Mouse (Mus musculus): Measurements from ENCODE around the gene Slc38a3. TPM values are rescaled to one million over a fixed set of nuclear protein-coding genes. Genes with fewer than 3 reads are reported as not detected.

Gene Slc38a3
- polyA plus RNA-seq, 1 experiment from 2014 or later = 7.0 TPM

DNA sequence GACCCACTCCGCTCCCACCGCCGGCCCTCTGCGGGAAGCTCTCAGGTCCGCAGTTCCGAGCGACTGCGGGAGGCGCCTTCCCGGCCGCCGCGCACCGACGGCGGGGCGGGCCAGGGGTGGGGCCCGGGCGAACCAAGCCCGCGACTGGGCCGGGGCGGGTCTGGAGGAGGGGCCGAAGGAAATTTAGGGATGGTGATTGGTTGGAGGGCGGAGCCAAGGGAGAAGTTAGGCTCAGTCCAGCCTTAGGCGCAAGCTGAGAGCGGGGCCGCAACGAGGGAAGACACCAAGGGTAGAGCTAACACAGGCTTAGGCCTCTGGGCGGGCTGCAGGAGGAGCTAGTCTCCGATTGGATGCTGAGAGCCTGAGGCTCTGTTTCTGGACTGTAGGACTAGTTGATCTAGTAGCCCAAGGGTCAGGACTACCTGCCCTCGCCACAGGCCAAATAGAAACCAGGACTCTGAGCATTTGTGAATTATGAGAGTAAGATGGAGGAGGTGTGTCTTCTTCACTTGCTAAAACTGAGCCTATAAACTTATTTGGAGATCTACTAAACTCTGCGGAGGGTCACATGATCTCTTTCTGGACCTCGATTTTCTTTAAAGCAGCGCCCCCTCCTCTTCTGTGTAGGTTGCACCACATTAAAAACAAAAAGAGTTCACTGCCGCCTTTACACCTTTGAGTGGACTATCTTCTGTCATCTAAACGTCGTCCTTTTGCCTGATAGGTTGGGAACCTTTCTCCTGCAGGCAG, 33.9 kb downstream of the Slc38a3 start, which contains the start of gene Gnai2:
TSS of gene Gnai2 (minus strand) at position 89 of the 750 bp plus-strand sequence.
- Histone ChIP-seq H3K27ac (replicated peaks; ENCODE audit: low read depth, low read length) (peak within 1 kb of the TSS; percentile 87), H3K4me1 (ENCODE audit: control insufficient read depth, insufficient read depth, low read length) (peaks cover 18% of the 10 kb centered on the region), H3K4me3 (ENCODE audit: low read depth, low read length) (peak within 1 kb of the TSS; percentile 89), H3K4me2 (ENCODE audit: low read depth, low read length) (peak within 1 kb of the TSS; percentile 97), H3K36me3 (replicated peaks; ENCODE audit: control insufficient read depth, insufficient read depth, low read depth, low read length) (no peaks in the 10 kb centered on the region), H3K27me3 (ENCODE audit: control insufficient read depth, insufficient read depth, low read length) (no peaks in the 10 kb centered on the region), H3K9ac (replicated peaks; ENCODE audit: low read length) (peak within 1 kb of the TSS; percentile 90), H3K9me3 (replicated peaks; ENCODE audit: control insufficient read depth, low read length) (no peaks in the 10 kb centered on the region)
- 3% methylated on average over 36 of the region's 38 CpGs for WGBS
- DNase-seq (ENCODE audit: low spot score) (peak; percentile 98), ATAC-seq (replicated peaks; ENCODE audit: insufficient number of reproducible peaks, low FRiP score, low TSS enrichment, low read depth) (peak; percentile 94)

DNA sequence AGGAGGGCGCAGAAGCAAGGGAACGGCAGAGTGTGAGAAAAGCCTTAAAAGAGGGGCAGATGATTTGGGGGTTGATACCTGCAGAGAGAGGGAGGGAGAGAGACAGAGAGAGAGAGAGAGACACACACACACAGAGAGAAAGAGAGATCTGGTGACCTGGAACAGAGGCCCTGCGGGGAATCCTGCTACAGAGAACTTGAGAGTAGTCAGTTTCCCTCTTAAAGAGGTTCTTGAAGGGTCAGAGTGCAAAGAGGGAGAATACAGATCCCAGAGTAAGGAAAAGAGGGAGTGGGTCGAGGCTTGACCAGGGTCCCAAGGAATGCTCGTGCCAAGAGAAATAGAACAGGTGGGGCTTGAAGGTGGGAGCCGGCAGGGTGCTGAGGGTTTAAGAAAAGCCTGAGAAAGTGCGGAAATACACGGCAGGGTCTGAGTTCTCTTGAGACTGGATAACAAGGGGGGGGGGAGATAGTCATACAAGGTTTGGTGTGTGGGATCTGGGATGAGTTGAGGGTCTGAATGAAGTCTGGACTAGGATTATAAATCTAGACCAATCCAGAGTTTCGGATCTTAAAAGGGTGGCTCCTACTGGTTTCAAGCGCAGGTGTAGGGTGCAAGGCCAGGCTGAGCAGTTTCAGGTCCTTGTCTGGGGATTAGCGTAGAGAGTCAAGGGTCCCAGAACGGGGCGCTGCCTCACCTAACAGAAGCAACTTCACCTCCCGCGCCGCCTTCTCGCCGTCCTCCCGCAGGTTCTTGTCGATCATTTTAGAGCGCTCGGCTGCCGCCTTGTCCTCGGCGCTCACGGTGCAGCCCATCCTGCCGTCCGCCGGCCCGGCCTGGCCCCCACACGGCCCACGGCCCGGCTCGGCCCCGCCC, 34.7 kb downstream of the Slc38a3 start:
- Histone ChIP-seq H3K36me3 (replicated peaks; ENCODE audit: control insufficient read depth, insufficient read depth, low read depth, low read length) (no peaks in the 10 kb centered on the region), H3K9ac (replicated peaks; ENCODE audit: low read length) (peak overlapping the region; percentile 90), H3K4me3 (ENCODE audit: low read depth, low read length) (peak overlapping the region; percentile 89), H3K4me1 (ENCODE audit: control insufficient read depth, insufficient read depth, low read length) (peaks cover 26% of the 10 kb centered on the region), H3K9me3 (replicated peaks; ENCODE audit: control insufficient read depth, low read length) (no peaks in the 10 kb centered on the region), H3K4me2 (ENCODE audit: low read depth, low read length) (peak overlapping the region; percentile 97), H3K27ac (replicated peaks; ENCODE audit: low read depth, low read length) (peak overlapping the region; percentile 87), H3K27me3 (ENCODE audit: control insufficient read depth, insufficient read depth, low read length) (no peaks in the 10 kb centered on the region)
- 0 out of 2 replicates have a peak, but pooled peaks have one; percentile 4 for ATAC-seq (replicated peaks; ENCODE audit: insufficient number of reproducible peaks, low FRiP score, low TSS enrichment, low read depth)
- no peak for DNase-seq (ENCODE audit: low spot score)
- 1% methylated on average over 34 of the region's 35 CpGs for WGBS

DNA sequence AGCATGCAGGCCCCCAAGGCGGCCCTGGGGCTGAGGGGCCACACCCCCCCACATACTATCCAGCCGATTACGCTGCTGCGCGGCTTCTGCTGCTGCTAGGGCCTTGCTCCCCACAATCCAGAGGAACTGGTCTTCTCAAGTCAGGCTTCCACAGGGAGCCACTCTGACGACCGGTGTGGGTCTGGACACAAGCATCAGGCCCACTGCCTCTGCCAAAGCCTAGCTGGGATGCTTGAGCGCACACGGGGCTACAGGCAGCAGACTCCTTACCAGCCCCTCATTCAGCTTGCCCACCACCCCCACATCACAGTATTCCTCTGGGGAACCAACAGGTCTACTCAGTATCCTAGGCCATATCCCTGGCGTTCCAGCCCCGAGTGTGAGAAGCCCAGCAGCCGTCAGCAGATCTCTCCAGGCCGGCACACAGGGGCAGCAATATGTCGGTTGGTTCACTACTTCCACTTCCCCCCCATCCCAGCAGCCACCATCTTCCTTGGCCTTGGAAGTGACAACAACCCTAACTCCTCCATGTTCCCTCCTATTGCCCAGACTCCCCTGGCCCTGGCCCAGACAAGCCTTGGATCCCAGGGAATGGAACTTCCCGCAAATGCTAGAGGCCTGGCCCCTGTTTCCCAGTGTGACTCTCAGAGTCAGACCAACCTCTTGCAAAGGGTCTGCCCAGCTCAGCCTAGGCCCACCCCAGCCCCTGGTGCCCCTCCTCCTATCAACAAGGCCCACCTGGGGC, 35.5 kb downstream of the Slc38a3 start:
- peak overlapping the region; percentile 89 for H3K4me3 ChIP-seq (ENCODE audit: low read depth, low read length)
- H3K9me3 ChIP-seq (replicated peaks; ENCODE audit: control insufficient read depth, low read length) = no peaks in the 10 kb centered on the region
- ATAC-seq (replicated peaks; ENCODE audit: insufficient number of reproducible peaks, low FRiP score, low TSS enrichment, low read depth) (no peak), DNase-seq (ENCODE audit: low spot score) (no peak)
- H3K4me1 ChIP-seq (ENCODE audit: control insufficient read depth, insufficient read depth, low read length) = peaks cover 31% of the 10 kb centered on the region
- no peaks in the 10 kb centered on the region for H3K36me3 ChIP-seq (replicated peaks; ENCODE audit: control insufficient read depth, insufficient read depth, low read depth, low read length)
- H3K4me2 ChIP-seq (ENCODE audit: low read depth, low read length) = peak overlapping the region; percentile 97
- peak overlapping the region; percentile 87 for H3K27ac ChIP-seq (replicated peaks; ENCODE audit: low read depth, low read length)
- peak overlapping the region; percentile 90 for H3K9ac ChIP-seq (replicated peaks; ENCODE audit: low read length)
- WGBS = 1% methylated on average over 15 of the region's 15 CpGs
- no peaks in the 10 kb centered on the region for H3K27me3 ChIP-seq (ENCODE audit: control insufficient read depth, insufficient read depth, low read length)

DNA sequence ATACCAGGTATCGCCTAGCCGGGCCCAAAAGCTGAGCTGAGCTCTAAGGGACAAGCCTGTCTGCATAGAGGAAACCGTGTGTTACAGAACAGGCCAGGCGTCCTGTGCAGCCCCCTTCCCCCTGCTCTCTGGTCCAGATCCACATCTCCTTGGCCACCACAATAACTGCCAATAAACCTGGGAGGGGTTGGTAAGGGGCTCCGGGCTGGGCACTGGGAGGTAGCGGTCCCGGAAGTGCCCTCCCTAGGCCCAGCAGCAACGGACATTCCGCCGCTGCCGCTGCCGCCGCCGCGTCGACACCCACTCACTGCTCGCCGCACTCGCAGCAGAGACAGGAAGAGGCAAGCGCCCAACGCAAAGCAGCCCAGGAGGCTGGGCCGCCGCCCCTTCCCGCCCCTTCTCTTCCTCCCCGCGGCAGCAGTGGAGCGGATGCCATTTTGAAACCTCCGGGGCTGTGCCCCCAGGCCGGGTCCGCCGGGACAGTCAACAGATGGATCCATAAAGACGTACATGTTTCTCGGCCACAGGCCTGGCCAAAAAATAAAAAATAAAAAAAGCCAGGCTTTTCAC, 36.2 kb downstream of the Slc38a3 start:
- Histone ChIP-seq H3K4me1 (ENCODE audit: control insufficient read depth, insufficient read depth, low read length) (peaks cover 33% of the 10 kb centered on the region), H3K4me3 (ENCODE audit: low read depth, low read length) (peak overlapping the region; percentile 89), H3K9me3 (replicated peaks; ENCODE audit: control insufficient read depth, low read length) (no peaks in the 10 kb centered on the region), H3K27me3 (ENCODE audit: control insufficient read depth, insufficient read depth, low read length) (no peaks in the 10 kb centered on the region), H3K27ac (replicated peaks; ENCODE audit: low read depth, low read length) (peak overlapping the region; percentile 87), H3K9ac (replicated peaks; ENCODE audit: low read length) (peak overlapping the region; percentile 90), H3K4me2 (ENCODE audit: low read depth, low read length) (peak overlapping the region; percentile 97), H3K36me3 (replicated peaks; ENCODE audit: control insufficient read depth, insufficient read depth, low read depth, low read length) (no peaks in the 10 kb centered on the region)
- ATAC-seq (replicated peaks; ENCODE audit: insufficient number of reproducible peaks, low FRiP score, low TSS enrichment, low read depth) (no peak), DNase-seq (ENCODE audit: low spot score) (peak; percentile 76)
- 3% methylated on average over 32 of the region's 33 CpGs for WGBS

DNA sequence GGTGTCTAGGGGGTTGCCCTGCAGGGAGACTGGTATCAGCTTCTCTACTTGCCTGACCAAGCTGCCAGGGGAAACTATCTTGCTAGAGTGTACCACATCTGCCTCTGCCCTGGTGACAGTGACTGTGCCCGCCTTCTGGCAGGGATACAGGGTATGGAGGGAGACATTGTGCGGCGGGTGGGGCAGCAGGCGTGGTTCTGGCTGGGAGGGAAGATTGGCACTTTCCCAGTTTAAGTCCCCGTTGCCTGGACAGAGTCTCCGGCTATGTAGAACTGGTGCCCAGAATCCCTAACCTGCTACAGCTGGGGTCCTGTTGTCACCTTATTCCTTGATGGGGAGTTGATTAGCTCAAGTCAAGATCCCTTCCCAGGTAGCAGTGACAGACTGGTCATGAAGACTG, 36.9 kb downstream of the Slc38a3 start:
- H3K9ac ChIP-seq (replicated peaks; ENCODE audit: low read length) = peak overlapping the region; percentile 90
- no peaks in the 10 kb centered on the region for H3K27me3 ChIP-seq (ENCODE audit: control insufficient read depth, insufficient read depth, low read length)
- DNase-seq (ENCODE audit: low spot score) (no peak), ATAC-seq (replicated peaks; ENCODE audit: insufficient number of reproducible peaks, low FRiP score, low TSS enrichment, low read depth) (no peak)
- no peaks in the 10 kb centered on the region for H3K36me3 ChIP-seq (replicated peaks; ENCODE audit: control insufficient read depth, insufficient read depth, low read depth, low read length)
- no peak overlapping the region for H3K27ac ChIP-seq (replicated peaks; ENCODE audit: low read depth, low read length)
- peak overlapping the region; percentile 97 for H3K4me2 ChIP-seq (ENCODE audit: low read depth, low read length)
- H3K9me3 ChIP-seq (replicated peaks; ENCODE audit: control insufficient read depth, low read length) = no peaks in the 10 kb centered on the region
- H3K4me1 ChIP-seq (ENCODE audit: control insufficient read depth, insufficient read depth, low read length) = peaks cover 39% of the 10 kb centered on the region
- 77% methylated on average over 6 of the region's 6 CpGs for WGBS
- H3K4me3 ChIP-seq (ENCODE audit: low read depth, low read length) = peak overlapping the region; percentile 89

DNA sequence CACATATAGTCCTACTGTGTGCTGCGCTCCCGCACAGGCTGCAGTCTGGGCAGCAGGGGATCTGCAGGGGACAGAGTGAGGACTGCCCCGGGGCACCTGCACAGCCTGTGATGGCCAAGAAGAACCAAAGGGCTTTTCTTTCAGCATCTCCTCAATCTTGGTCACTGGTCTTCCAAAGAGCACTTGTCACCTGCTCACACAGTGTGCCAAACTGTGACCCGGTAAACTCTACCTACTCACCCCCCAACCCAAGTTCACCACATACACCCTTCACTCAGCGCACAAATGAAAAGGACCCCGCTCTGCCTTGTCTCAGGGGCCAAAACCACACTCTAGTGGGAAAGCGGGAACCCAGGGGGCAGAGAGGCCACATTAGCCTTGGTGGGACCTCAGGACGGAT, 37.5 kb downstream of the Slc38a3 start:
- no peak for ATAC-seq (replicated peaks; ENCODE audit: insufficient number of reproducible peaks, low FRiP score, low TSS enrichment, low read depth)
- H3K4me3 ChIP-seq (ENCODE audit: low read depth, low read length) = no peak overlapping the region
- WGBS = 79% methylated on average over 8 of the region's 8 CpGs

DNA sequence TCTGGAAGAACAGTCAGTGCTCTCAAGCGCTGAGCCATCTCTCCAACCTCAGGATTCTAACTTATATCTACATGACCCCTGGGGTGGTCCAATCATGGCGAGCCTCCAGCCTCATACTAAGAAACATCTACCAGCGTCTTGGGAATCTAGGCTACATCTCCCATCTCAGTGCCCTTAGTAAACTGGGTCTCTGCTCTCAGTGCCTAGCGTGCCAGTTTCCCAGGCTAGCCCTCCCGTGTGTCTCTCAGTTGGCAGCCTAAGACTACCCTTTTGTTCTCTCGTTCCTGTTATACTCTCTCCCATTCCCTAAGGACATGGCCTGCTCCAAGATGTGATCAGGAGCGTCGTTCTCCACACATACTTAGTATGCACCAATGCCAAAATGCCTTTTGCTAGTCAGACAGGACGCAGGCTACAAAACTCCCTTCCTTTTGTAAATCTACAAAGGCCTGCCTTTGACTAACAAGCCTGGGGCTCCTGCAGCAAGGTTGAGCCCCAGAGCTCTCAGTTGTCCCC, 38.0 kb downstream of the Slc38a3 start:
- ATAC-seq (replicated peaks; ENCODE audit: insufficient number of reproducible peaks, low FRiP score, low TSS enrichment, low read depth) (no peak), DNase-seq (ENCODE audit: low spot score) (no peak)
- no peaks in the 10 kb centered on the region for H3K36me3 ChIP-seq (replicated peaks; ENCODE audit: control insufficient read depth, insufficient read depth, low read depth, low read length)
- 51% methylated on average over 9 of the region's 9 CpGs for WGBS
- H3K9ac ChIP-seq (replicated peaks; ENCODE audit: low read length) = no peak overlapping the region; the same call in 1 of the 2 replicates
- H3K4me1 ChIP-seq (ENCODE audit: control insufficient read depth, insufficient read depth, low read length) = peaks cover 41% of the 10 kb centered on the region
- no peak overlapping the region; the same call in 1 of the 2 replicates for H3K4me2 ChIP-seq (ENCODE audit: low read depth, low read length)
- H3K4me3 ChIP-seq (ENCODE audit: low read depth, low read length) = no peak overlapping the region
- 0 out of 2 replicates have a peak overlapping the region, but pooled peaks have one; percentile 95 for H3K27ac ChIP-seq (replicated peaks; ENCODE audit: low read depth, low read length)
- H3K9me3 ChIP-seq (replicated peaks; ENCODE audit: control insufficient read depth, low read length) = no peaks in the 10 kb centered on the region
- no peaks in the 10 kb centered on the region for H3K27me3 ChIP-seq (ENCODE audit: control insufficient read depth, insufficient read depth, low read length)

More for the DNA sequence above, 37.5 kb downstream of the Slc38a3 start:
- peaks cover 37% of the 10 kb centered on the region for H3K4me1 ChIP-seq (ENCODE audit: control insufficient read depth, insufficient read depth, low read length)
- no peaks in the 10 kb centered on the region for H3K36me3 ChIP-seq (replicated peaks; ENCODE audit: control insufficient read depth, insufficient read depth, low read depth, low read length)
- no peaks in the 10 kb centered on the region for H3K9me3 ChIP-seq (replicated peaks; ENCODE audit: control insufficient read depth, low read length)
- H3K4me2 ChIP-seq (ENCODE audit: low read depth, low read length) = no peak overlapping the region
- H3K9ac ChIP-seq (replicated peaks; ENCODE audit: low read length) = no peak overlapping the region; the same call in 1 of the 2 replicates
- no peak for DNase-seq (ENCODE audit: low spot score)
- H3K27ac ChIP-seq (replicated peaks; ENCODE audit: low read depth, low read length) = 0 out of 2 replicates have a peak overlapping the region, but pooled peaks have one; percentile 16
- no peaks in the 10 kb centered on the region for H3K27me3 ChIP-seq (ENCODE audit: control insufficient read depth, insufficient read depth, low read length)
